ENCODE assay signal across 13 mouse cellular contexts in the genomic region with DNA sequence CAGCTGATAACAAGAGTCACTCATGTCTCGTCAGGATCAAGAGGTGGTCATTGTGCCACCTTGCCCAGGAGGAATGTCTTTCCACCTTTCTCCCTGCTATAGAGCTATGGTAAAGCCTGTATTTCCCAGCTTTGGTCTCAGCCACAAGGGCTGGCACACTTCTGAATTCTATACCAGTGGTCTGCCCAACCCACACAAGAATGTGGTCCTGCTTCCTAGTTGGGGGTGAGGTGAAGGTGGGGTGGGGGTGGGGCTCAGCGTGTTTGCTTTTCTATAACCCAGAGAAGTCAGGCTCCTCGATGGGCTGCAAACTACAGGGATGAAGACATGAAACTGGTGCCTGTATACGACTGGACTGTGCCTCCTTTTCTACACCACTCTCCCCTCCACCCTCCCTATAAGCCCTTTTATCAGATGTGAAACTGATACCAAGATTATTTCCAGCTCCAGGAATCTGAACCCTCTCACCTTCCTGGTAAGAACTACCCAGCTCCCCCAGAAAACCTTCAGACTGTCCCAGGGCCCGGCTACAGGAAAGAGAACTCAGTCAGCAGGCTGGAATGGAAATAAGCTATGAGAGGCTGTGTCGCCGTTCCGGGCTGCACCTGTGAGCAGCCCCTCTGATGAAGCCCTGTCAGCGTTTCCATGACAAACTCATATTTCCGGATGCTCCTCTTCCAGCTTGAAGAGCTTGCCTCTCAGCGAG. TPM values are rescaled to one million over a fixed set of nuclear protein-coding genes. Genes with fewer than 3 reads are reported as not detected.
DNase-seq lines count a peak whose midpoint lies in the region; ATAC-seq and TF ChIP-seq lines count a peak whose summit lies in the region.
"Had no signal": no experiment of that assay in that cellular context is flagged by ENCODE, and none has a peak within 500 bp of the region (broad histone marks: within the 10 kb centered on the region; RNA-seq: fewer than 3 reads in every experiment).

No protein-coding gene starts in this region.

- no peak overlapping the region for H3K27ac ChIP-seq in intestine, embryonic 15.5 days
- H3K27ac ChIP-seq in intestine, embryonic 16.5 days (ENCODE audit: low read length), result no peak overlapping the region
- H3K27ac ChIP-seq in MEL (ENCODE audit: control insufficient read depth, low read depth, low read length), result no peak overlapping the region
- no peak overlapping the region for H3K27ac ChIP-seq in left cerebral cortex, adult 2 months
- H3K27ac ChIP-seq: hindbrain, embryonic 14.5 days; kidney, embryonic 15.5 days; liver, embryonic 13.5 days had no signal

- no peak overlapping the region for H3K4me3 ChIP-seq in intestine, embryonic 15.5 days (replicated peaks)
- H3K4me3 ChIP-seq in intestine, embryonic 16.5 days (ENCODE audit: low read length), result no peak overlapping the region
- H3K4me3 ChIP-seq in MEL (ENCODE audit: control insufficient read depth in 1 of 2, insufficient read depth in 1 of 2, low read depth in 2 of 2, low read length in 2 of 2), result no peak overlapping the region
- H3K4me3 ChIP-seq in left cerebral cortex, adult 2 months, result no peak overlapping the region
- H3K4me3 ChIP-seq: kidney, embryonic 15.5 days; liver, embryonic 13.5 days had no signal

- ATAC-seq in intestine, embryonic 15.5 days, result peak; percentile 39; the same call in 1 of the 2 replicates
- ATAC-seq in intestine, embryonic 16.5 days, result no peak

- no peak for TF ChIP-seq EP300 in MEL (IDR thresholded peaks at IDR 0.05; ENCODE audit: low read depth in 1 of 2, low read length in 2 of 2)

- intact Hi-C loops in left cerebral cortex, adult 2 months (cut with DNase I), result no loop called here

- no peak for TF ChIP-seq RAD21 in MEL (IDR thresholded peaks at IDR 0.05; ENCODE audit: low read depth, low read length)

- 60% methylated on average over 11 of the region's 11 CpGs for WGBS in intestine, embryonic 15.5 days
- 60% methylated on average over 11 of the region's 11 CpGs for WGBS in intestine, embryonic 16.5 days

- H3K9ac ChIP-seq in intestine, embryonic 15.5 days, result no peak overlapping the region
- H3K9ac ChIP-seq in intestine, embryonic 16.5 days (ENCODE audit: low read depth, low read length), result no peak overlapping the region
- H3K9ac ChIP-seq in MEL (ENCODE audit: control insufficient read depth, low read depth, low read length, poor library complexity, severe bottlenecking), result no peak overlapping the region
- H3K9ac ChIP-seq: hindbrain, embryonic 14.5 days; kidney, embryonic 15.5 days; liver, embryonic 13.5 days had no signal

- DNase-seq in A20 (ENCODE audit: low read depth, low spot score) (peak; percentile 61), MEL (ENCODE audit: low read depth, low spot score) (no peak)
- DNase-seq in splenic B cell, adult 2 months (ENCODE audit: low read depth, low spot score), result peak; percentile 16
- no peak for DNase-seq in testis, postnatal 14 days (ENCODE audit: low spot score)
- no peak for DNase-seq in kidney, adult 11 months
- no peak for DNase-seq in left cerebral cortex, adult 2 months (ENCODE audit: extremely low spot score in 1 of 2, low spot score in 2 of 2)
- DNase-seq: heart, adult 11 months; liver, embryonic 13.5 days; midbrain, embryonic 14.5 days had no signal

- peaks cover 9% of the 10 kb centered on the region for H3K4me1 ChIP-seq in intestine, embryonic 15.5 days (replicated peaks)
- H3K4me1 ChIP-seq in intestine, embryonic 16.5 days (ENCODE audit: control insufficient read depth, insufficient read depth, low read length), result peaks cover 12% of the 10 kb centered on the region
- no peaks in the 10 kb centered on the region for H3K4me1 ChIP-seq in MEL (ENCODE audit: control insufficient read depth in 1 of 2, insufficient read depth in 2 of 2, low read length in 2 of 2)
- H3K4me1 ChIP-seq: liver, embryonic 13.5 days had no signal

- H3K4me2 ChIP-seq in intestine, embryonic 15.5 days (replicated peaks), result no peak overlapping the region
- no peak overlapping the region for H3K4me2 ChIP-seq in intestine, embryonic 16.5 days (ENCODE audit: low read depth, low read length)
- H3K4me2 ChIP-seq: hindbrain, embryonic 14.5 days; kidney, embryonic 15.5 days; liver, embryonic 13.5 days had no signal

- no peak for TF ChIP-seq POLR2A in MEL (IDR thresholded peaks at IDR 0.05; ENCODE audit: control insufficient read depth in 1 of 2, insufficient read depth in 1 of 2, low read depth in 1 of 2, low read length in 2 of 2, poor library complexity in 1 of 2)

- no peaks in the 10 kb centered on the region for H3K27me3 ChIP-seq in intestine, embryonic 15.5 days (replicated peaks)
- H3K27me3 ChIP-seq in intestine, embryonic 16.5 days (replicated peaks; ENCODE audit: control insufficient read depth, insufficient read depth, low read length), result no peaks in the 10 kb centered on the region
- peaks cover 16 to 19% of the 10 kb centered on the region in 2 experiments for H3K27me3 ChIP-seq in MEL (ENCODE audit: control insufficient read depth in 1 of 2, insufficient read depth in 2 of 2, low read length in 2 of 2)
- no peaks in the 10 kb centered on the region for H3K27me3 ChIP-seq in splenic B cell, adult 2 months (ENCODE audit: control insufficient read depth, insufficient read depth, low read length, poor library complexity, severe bottlenecking)

- no peak for TF ChIP-seq CTCF in MEL (IDR thresholded peaks at IDR 0.05 in 2 of 3, conservative IDR thresholded peaks at IDR 0.05 in 1 of 3; ENCODE audit: control insufficient read depth in 1 of 3, insufficient read depth in 1 of 3, low read depth in 2 of 3, low read length in 3 of 3, poor library complexity in 1 of 3, severe bottlenecking in 1 of 3)
- TF ChIP-seq CTCF in left cerebral cortex, adult 2 months (IDR thresholded peaks at IDR 0.05), result no peak

- no peaks in the 10 kb centered on the region for H3K36me3 ChIP-seq in intestine, embryonic 15.5 days
- no peaks in the 10 kb centered on the region for H3K36me3 ChIP-seq in intestine, embryonic 16.5 days (ENCODE audit: control insufficient read depth, insufficient read depth, low read length)
- no peaks in the 10 kb centered on the region for H3K36me3 ChIP-seq in MEL (ENCODE audit: control insufficient read depth in 1 of 2, insufficient read depth in 2 of 2, low read length in 2 of 2)
- H3K36me3 ChIP-seq in splenic B cell, adult 2 months (ENCODE audit: control insufficient read depth, insufficient read depth, low read length, poor library complexity, severe bottlenecking), result no peaks in the 10 kb centered on the region
- H3K36me3 ChIP-seq: kidney, embryonic 15.5 days; liver, embryonic 13.5 days had no signal

- no peaks in the 10 kb centered on the region for H3K9me3 ChIP-seq in intestine, embryonic 15.5 days
- no peaks in the 10 kb centered on the region for H3K9me3 ChIP-seq in intestine, embryonic 16.5 days (ENCODE audit: control insufficient read depth, low read length)
- no peaks in the 10 kb centered on the region for H3K9me3 ChIP-seq in MEL (replicated peaks; ENCODE audit: insufficient read depth, low read length)
- H3K9me3 ChIP-seq: kidney, embryonic 15.5 days; liver, embryonic 13.5 days had no signal

- H3K79me2 ChIP-seq in MEL (ENCODE audit: control insufficient read depth, insufficient read depth, low read length, poor library complexity), result no peaks in the 10 kb centered on the region

TF ChIP-seq in MEL, 35 proteins besides CTCF, POLR2A, EP300 and RAD21:
- TF ChIP-seq ZNF384 (IDR thresholded peaks at IDR 0.05; ENCODE audit: low read depth, low read length), result no peak
- TF ChIP-seq TBP (IDR thresholded peaks at IDR 0.05; ENCODE audit: low read depth, low read length), result 0 out of 2 replicates have a peak, but pooled peaks have one; percentile 28

RNA-seq across cellular contexts. Expression of a gene that starts 24.0 kb away (rescaled TPM):
- polyA plus RNA-seq in intestine, embryonic 15.5 days (2015; fragmentation: Nextera tagmentation; extraction: Ambion mirVana), result 27.7 and 27.8 TPM in 2 replicates
- 27.9 and 30.5 TPM in 2 replicates for polyA plus RNA-seq in intestine, embryonic 16.5 days (2015; fragmentation: Nextera tagmentation; extraction: Ambion mirVana)
- 30.7 and 38.6 TPM in 2 replicates for total RNA-seq in MEL (2012; rRNA removed)
- polyA plus RNA-seq in MEL (2012; ENCODE audit: insufficient read depth in 1 of 2, insufficient read length in 2 of 2, low read depth in 1 of 2, low replicate concordance in 2 of 2, missing spikeins in 1 of 2), result 100 to 1,000 TPM in 1 of 2 experiments, 10 to 100 TPM in 1; 75.8 to 124 TPM
- 100 to 1,000 TPM; 578 to 608 TPM for total RNA-seq in left cerebral cortex, adult 2 months (2021)

RNA-seq across cellular contexts. Expression of a gene that starts 35.8 kb away (rescaled TPM):
- 237 and 244 TPM in 2 replicates for polyA plus RNA-seq in intestine, embryonic 15.5 days (2015; fragmentation: Nextera tagmentation; extraction: Ambion mirVana)
- polyA plus RNA-seq in intestine, embryonic 16.5 days (2015; fragmentation: Nextera tagmentation; extraction: Ambion mirVana), result 169 and 170 TPM in 2 replicates
- 586 and 596 TPM in 2 replicates for total RNA-seq in MEL (2012; rRNA removed)
- 100 to 1,000 TPM; 421 to 431 TPM for polyA plus RNA-seq in MEL (2012; ENCODE audit: insufficient read depth in 1 of 2, insufficient read length in 2 of 2, low read depth in 1 of 2, low replicate concordance in 2 of 2, missing spikeins in 1 of 2)
- 100 to 1,000 TPM; 184 to 190 TPM for total RNA-seq in left cerebral cortex, adult 2 months (2021)

RNA-seq across cellular contexts. Expression of a gene that starts 56.7 kb away (rescaled TPM):
- polyA plus RNA-seq in intestine, embryonic 15.5 days (2015; fragmentation: Nextera tagmentation; extraction: Ambion mirVana), result 30.4 and 32.4 TPM in 2 replicates
- 23.3 and 24.1 TPM in 2 replicates for polyA plus RNA-seq in intestine, embryonic 16.5 days (2015; fragmentation: Nextera tagmentation; extraction: Ambion mirVana)
- total RNA-seq in MEL (2012; rRNA removed), result 8.0 and 9.5 TPM in 2 replicates
- 10 to 100 TPM in 1 of 2 experiments, not detected in 1; 20.8 TPM for polyA plus RNA-seq in MEL (2012; ENCODE audit: insufficient read depth in 1 of 2, insufficient read length in 2 of 2, low read depth in 1 of 2, low replicate concordance in 2 of 2, missing spikeins in 1 of 2)
- total RNA-seq in left cerebral cortex, adult 2 months (2021), result 10 to 100 TPM; 27.8 to 28.3 TPM

Comparison
In these comparisons a context has a peak if more than half of its experiments do, and no peak if none do; other contexts are left out.
1. DNase-seq: peak in A20 (single experiment) and splenic B cell, adult 2 months (single experiment); none in MEL (single experiment), testis, postnatal 14 days (single experiment), kidney, adult 11 months (single experiment) and left cerebral cortex, adult 2 months (0 of 2).